Mouse (Mus musculus): ENCODE data around the gene Chst3. TPM values are rescaled to one million over a fixed set of nuclear protein-coding genes. Genes with fewer than 3 reads are reported as not detected.

Gene Chst3
- 3.2 and 3.6 TPM in 2 replicates for polyA plus RNA-seq (2016; fragmentation: Nextera tagmentation; extraction: Ambion mirVana)

DNA sequence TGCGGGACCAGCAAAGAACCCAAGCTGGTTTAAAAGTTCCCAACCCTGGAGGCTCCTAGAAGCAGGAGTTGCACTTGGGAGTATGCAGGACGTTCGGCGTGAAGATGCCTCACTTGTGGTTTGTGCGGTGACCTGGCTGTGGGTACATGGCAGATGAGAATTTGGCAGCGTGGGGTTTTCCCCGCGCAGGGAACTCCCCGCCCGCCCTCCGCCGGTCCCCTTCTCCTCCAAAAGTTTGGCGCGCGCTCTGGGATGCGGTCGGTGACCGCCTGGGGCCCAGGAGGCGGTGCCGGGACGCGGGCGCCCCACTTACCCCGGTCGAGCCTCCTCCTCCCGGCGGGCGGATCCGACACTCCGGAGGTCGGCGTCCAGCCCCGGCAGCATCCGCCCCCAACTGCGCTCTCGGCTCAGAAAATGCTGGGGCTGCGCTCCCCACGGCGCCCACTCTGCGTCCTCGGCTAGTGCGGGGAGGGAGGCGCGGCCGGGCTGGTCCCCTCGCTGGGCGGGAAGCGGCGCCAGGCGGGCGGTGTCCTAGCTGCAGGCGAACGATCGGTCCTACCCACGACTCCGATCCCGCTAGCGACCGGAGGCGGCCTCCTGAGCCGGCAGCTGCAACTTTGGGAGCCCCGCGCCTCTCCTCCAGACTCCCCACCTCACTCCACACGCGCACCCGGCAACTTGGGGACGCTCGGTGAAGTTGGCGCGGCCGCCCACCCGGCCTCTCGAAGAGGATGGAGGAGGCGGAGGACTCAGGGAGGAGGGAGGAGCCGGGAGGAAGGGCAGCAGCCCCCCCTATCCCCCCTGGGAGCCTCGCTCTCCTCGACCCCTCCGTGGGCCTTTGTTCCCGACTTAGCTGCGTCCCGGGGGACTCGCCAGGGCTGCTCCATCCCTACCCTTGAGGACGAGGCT is at the start of gene Chst3:
Chst3 (minus strand) TSS at position 670 of the 909 bp plus-strand sequence.
- WGBS = under 1% methylated on average over 81 of the region's 83 CpGs
- Histone ChIP-seq H3K4me2 (replicated peaks) (peak within 1 kb of the TSS; percentile 62), H3K36me3 (no peaks in the 10 kb centered on the region), H3K4me3 (peak within 1 kb of the TSS; percentile 66), H3K4me1 (peaks cover 21% of the 10 kb centered on the region), H3K27ac (peak within 1 kb of the TSS; percentile 67), H3K27me3 (no peaks in the 10 kb centered on the region), H3K9ac (peak within 1 kb of the TSS; percentile 73), H3K9me3 (no peaks in the 10 kb centered on the region)
- ATAC-seq (ENCODE audit: insufficient number of reproducible peaks, insufficient read depth, low FRiP score, low TSS enrichment) = peak; percentile 65

DNA sequence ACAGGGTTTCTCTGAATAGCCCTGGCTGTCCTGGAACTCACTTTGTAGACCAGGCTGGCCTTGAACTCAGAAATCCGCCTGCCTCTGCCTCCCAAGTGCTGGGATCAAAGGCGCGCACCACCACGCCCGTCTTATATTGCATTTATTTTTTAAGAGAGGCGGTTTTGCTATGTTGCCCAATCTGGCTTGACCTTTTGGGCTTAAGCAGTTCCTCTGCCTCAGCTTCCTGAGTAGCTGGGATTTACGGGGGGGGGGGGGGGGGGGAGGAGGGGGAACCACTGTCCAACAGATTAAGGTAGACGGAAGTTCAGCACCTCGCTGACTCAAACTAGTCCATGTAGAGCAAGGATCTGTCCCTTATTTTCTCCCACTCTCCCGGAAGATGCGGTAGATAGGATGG is 49.7 kb upstream of the Chst3 start:
- Histone ChIP-seq H3K27ac (no peak overlapping the region), H3K9me3 (no peaks in the 10 kb centered on the region), H3K27me3 (no peaks in the 10 kb centered on the region), H3K4me2 (replicated peaks) (no peak overlapping the region), H3K36me3 (no peaks in the 10 kb centered on the region), H3K4me1 (0 out of 2 replicates have a peak, but pooled peaks cover 3% of the 10 kb centered on the region), H3K4me3 (no peak overlapping the region), H3K9ac (no peak overlapping the region)
- no peak for ATAC-seq (ENCODE audit: insufficient number of reproducible peaks, insufficient read depth, low FRiP score, low TSS enrichment)
- 84% methylated on average over 11 of the region's 11 CpGs for WGBS

- Histone ChIP-seq H3K4me1 (no peaks in the 10 kb centered on the region), H3K4me2 (replicated peaks) (no peak overlapping the region), H3K27ac (no peak overlapping the region), H3K27me3 (no peaks in the 10 kb centered on the region), H3K36me3 (no peaks in the 10 kb centered on the region), H3K4me3 (no peak overlapping the region), H3K9me3 (no peaks in the 10 kb centered on the region), H3K9ac (no peak overlapping the region)
- no peak for ATAC-seq (ENCODE audit: insufficient number of reproducible peaks, insufficient read depth, low FRiP score, low TSS enrichment)
- WGBS = 91% methylated on average over 8 of the region's 8 CpGs
Measured at GRCm38 (mm10) chr10:60266842-60267401, 47.9 kb upstream of the Chst3 start.

DNA sequence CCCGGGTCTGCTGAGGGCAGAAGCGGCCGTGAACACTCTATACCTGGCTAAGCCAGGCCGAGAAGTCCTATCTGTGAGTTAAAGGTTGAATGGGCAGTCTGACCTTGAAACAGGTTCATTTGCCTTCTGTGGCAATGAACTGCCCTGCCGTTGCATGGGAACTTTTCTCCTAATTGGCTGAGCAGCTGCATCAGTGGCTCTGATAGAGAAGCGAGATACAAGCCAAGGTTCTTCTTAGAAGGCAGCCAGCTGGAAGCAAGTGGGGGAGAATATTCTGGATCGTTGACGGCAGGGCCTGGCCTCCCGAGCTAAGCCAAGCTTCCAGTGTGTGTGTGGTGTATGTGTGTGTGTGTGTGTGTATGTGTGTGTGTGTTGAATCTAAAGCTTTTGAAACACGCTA is 46.2 kb upstream of the Chst3 start:
- H3K9me3 ChIP-seq = no peaks in the 10 kb centered on the region
- 79% methylated on average over 10 of the region's 10 CpGs for WGBS
- H3K27ac ChIP-seq = no peak overlapping the region
- H3K4me2 ChIP-seq (replicated peaks) = no peak overlapping the region
- no peak overlapping the region for H3K4me3 ChIP-seq
- H3K4me1 ChIP-seq = no peaks in the 10 kb centered on the region
- H3K36me3 ChIP-seq = no peaks in the 10 kb centered on the region
- H3K27me3 ChIP-seq = no peaks in the 10 kb centered on the region
- no peak overlapping the region for H3K9ac ChIP-seq
- no peak for ATAC-seq (ENCODE audit: insufficient number of reproducible peaks, insufficient read depth, low FRiP score, low TSS enrichment)

DNA sequence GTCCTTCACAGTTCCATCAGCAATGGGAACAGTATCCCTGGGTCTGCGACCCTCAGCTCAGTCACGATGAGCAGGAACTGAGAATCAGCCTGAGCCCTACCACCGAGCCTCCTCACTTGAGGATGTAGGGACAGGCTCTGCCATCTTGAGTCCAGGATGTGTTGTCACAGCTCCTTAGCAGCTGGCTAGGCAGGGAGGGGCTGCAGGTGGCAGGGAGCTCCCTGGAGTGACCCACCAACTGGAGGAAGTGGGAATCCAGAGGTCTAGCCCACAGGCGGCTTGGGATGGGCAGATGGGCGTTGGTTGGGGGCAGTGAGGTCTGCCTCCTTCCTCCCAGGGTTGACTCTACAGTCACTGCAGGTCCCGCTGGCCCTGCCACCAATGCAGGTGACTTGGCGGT is 44.3 kb upstream of the Chst3 start:
- Histone ChIP-seq H3K4me2 (replicated peaks) (no peak overlapping the region), H3K4me3 (no peak overlapping the region), H3K9ac (no peak overlapping the region), H3K4me1 (no peaks in the 10 kb centered on the region), H3K9me3 (no peaks in the 10 kb centered on the region), H3K36me3 (no peaks in the 10 kb centered on the region), H3K27ac (no peak overlapping the region), H3K27me3 (no peaks in the 10 kb centered on the region)
- WGBS = 87% methylated on average over 7 of the region's 7 CpGs
- ATAC-seq (ENCODE audit: insufficient number of reproducible peaks, insufficient read depth, low FRiP score, low TSS enrichment) = no peak

DNA sequence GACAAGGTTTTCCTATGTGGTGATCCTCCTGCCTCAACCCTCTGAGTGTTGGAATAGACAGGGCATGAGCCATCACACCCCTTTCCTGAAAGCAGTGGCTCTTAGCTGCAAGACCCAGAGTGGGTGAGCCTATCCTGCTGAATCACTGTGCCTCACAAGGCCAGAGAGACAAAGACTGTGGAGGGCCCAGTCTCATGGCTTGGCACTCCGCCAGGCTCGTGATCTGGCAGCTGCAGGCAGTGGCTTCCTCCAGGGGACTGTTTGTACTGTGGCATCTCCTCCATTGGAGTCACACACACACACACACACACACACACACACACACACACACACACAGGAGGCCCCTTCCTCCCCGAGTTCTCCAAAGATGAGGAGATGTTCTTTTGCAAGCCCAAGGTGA is 43.3 kb upstream of the Chst3 start:
- ATAC-seq (ENCODE audit: insufficient number of reproducible peaks, insufficient read depth, low FRiP score, low TSS enrichment) = peak; percentile 31; the same call in 1 of the 2 replicates
- WGBS = 51% methylated on average over 3 of the region's 3 CpGs
- no peaks in the 10 kb centered on the region for H3K27me3 ChIP-seq
- H3K9me3 ChIP-seq = no peaks in the 10 kb centered on the region
- H3K4me2 ChIP-seq (replicated peaks) = no peak overlapping the region
- H3K4me3 ChIP-seq = no peak overlapping the region
- H3K9ac ChIP-seq = no peak overlapping the region
- 0 out of 2 replicates have a peak overlapping the region, but pooled peaks have one; percentile 0 for H3K27ac ChIP-seq
- no peaks in the 10 kb centered on the region for H3K36me3 ChIP-seq
- H3K4me1 ChIP-seq = no peaks in the 10 kb centered on the region

DNA sequence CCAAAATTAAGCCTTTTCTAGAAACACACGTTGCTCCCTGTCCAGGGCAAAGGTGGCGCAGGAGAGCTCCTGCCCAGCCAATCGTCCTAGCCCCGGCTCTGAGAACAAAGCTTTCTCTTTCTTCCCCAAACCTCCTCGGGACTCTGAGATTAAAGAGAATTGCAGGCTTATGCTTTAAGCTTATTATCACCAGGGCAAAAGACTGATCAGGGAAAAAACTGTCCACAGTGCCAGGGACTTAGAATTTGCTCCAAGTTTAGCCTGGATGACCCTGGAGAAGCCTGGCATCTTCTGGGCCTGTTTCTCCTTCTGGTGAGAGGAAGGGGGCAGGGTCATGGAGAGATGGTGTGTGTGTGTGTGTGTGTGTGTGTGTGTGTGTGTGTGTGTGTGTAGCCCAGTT is 42.5 kb upstream of the Chst3 start:
- no peak overlapping the region for H3K9ac ChIP-seq
- no peak for ATAC-seq (ENCODE audit: insufficient number of reproducible peaks, insufficient read depth, low FRiP score, low TSS enrichment)
- H3K4me2 ChIP-seq (replicated peaks) = no peak overlapping the region
- no peaks in the 10 kb centered on the region for H3K9me3 ChIP-seq
- 17% methylated on average over 5 of the region's 5 CpGs for WGBS
- no peaks in the 10 kb centered on the region for H3K27me3 ChIP-seq
- no peak overlapping the region for H3K27ac ChIP-seq
- H3K4me1 ChIP-seq = no peaks in the 10 kb centered on the region
- H3K36me3 ChIP-seq = no peaks in the 10 kb centered on the region
- H3K4me3 ChIP-seq = no peak overlapping the region

DNA sequence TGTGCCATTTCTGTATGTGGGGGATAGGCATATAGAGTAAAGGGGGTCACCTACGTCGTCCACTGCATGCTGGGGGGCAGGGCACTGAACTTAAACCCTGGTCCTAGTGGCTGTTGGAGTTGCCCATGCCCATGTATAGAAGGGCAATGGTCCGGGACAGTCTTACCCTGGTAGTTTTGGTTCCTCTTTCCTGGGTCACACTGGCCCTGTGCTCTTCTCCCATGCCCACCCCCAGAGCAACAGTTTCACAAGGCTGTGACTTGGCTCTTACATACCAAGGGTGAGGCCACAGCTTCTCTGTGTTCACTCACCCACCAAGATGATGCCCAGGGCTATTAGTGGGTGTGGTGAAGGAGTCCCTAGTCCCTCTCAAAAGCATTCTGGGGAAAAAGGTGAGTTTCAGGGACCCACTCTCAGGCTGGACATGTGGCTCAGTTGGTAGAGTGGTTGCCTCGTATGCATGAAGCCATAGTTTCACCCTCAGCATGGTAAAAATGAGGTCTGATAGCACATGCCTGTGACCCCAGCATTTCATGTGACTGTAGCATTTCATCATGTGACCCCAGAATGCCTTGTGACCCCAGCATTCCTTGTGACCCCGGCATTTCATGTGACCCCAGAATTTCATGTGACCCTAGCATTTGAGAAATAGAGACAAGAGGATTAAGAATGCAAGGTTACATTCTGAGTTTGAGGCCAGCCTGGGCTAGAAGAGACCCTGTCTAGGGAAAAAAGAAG is 41.7 kb upstream of the Chst3 start:
- no peak overlapping the region for H3K4me2 ChIP-seq (replicated peaks)
- H3K4me3 ChIP-seq = no peak overlapping the region
- no peaks in the 10 kb centered on the region for H3K9me3 ChIP-seq
- 85% methylated on average over 5 of the region's 5 CpGs for WGBS
- no peak for ATAC-seq (ENCODE audit: insufficient number of reproducible peaks, insufficient read depth, low FRiP score, low TSS enrichment)
- no peak overlapping the region for H3K27ac ChIP-seq
- no peak overlapping the region for H3K9ac ChIP-seq
- H3K36me3 ChIP-seq = no peaks in the 10 kb centered on the region
- no peaks in the 10 kb centered on the region for H3K27me3 ChIP-seq
- no peaks in the 10 kb centered on the region for H3K4me1 ChIP-seq

GRCm38 (mm10) chr10:60257261-60257825 is 38.3 kb upstream of the Chst3 start:
- Histone ChIP-seq H3K27ac (no peak overlapping the region), H3K4me3 (no peak overlapping the region), H3K4me1 (no peaks in the 10 kb centered on the region), H3K27me3 (no peaks in the 10 kb centered on the region), H3K4me2 (replicated peaks) (no peak overlapping the region), H3K9ac (no peak overlapping the region), H3K9me3 (no peaks in the 10 kb centered on the region), H3K36me3 (no peaks in the 10 kb centered on the region)
- WGBS = 57% methylated on average over 16 of the region's 16 CpGs
- ATAC-seq (ENCODE audit: insufficient number of reproducible peaks, insufficient read depth, low FRiP score, low TSS enrichment) = no peak

DNA sequence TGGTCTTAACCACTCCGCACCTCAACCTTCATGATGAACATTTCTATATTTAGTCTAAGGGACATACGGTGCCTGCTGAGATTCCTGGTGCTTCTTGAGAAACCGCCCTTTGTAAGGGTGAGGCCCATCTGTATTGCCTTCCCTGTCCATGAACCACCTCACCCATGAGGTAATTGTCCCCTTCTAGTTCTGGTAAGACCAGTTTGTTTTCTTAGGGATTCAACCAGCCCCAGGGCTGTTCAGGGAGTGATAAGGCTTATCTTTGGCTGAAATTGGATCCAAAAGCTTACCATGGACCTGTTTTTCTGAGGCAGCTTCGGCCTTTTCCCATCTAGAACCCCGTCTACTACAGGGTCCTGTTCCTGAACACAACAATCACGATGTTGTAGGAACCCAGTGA is 37.0 kb upstream of the Chst3 start:
- no peak for ATAC-seq (ENCODE audit: insufficient number of reproducible peaks, insufficient read depth, low FRiP score, low TSS enrichment)
- Histone ChIP-seq H3K4me2 (replicated peaks) (no peak overlapping the region), H3K27me3 (no peaks in the 10 kb centered on the region), H3K9ac (no peak overlapping the region), H3K4me1 (no peaks in the 10 kb centered on the region), H3K4me3 (no peak overlapping the region), H3K36me3 (no peaks in the 10 kb centered on the region), H3K9me3 (no peaks in the 10 kb centered on the region), H3K27ac (no peak overlapping the region)
- WGBS = 85% methylated on average over 6 of the region's 6 CpGs

DNA sequence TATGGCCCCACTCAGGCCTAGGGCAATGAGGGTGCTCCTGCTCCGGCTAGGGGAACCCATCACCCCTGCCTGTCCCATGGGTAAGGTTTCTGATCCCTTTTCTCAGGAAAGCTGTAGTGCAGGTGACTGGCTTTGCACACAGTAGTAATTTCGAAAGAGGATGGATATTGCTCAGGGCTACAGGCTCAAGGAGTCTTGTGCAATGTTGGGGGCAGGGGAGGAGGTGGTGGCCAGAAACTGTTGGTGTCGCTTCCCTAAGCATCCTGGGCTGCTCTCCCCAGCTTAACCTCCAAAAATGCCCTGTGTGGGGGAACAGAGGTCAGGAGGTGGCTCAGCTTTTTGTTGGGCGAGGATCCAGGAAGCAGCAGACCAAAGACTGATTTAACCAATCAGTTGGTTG is 33.5 kb upstream of the Chst3 start:
- no peaks in the 10 kb centered on the region for H3K27me3 ChIP-seq
- H3K27ac ChIP-seq = no peak overlapping the region
- no peaks in the 10 kb centered on the region for H3K36me3 ChIP-seq
- no peaks in the 10 kb centered on the region for H3K9me3 ChIP-seq
- H3K9ac ChIP-seq = no peak overlapping the region
- ATAC-seq (ENCODE audit: insufficient number of reproducible peaks, insufficient read depth, low FRiP score, low TSS enrichment) = no peak
- WGBS = 60% methylated on average over 4 of the region's 4 CpGs
- H3K4me2 ChIP-seq (replicated peaks) = no peak overlapping the region
- no peaks in the 10 kb centered on the region for H3K4me1 ChIP-seq
- H3K4me3 ChIP-seq = no peak overlapping the region
